Mouse (Mus musculus) thymus, postnatal 4 days (tissue): ENCODE results near the gene Lrrc57.

Experiments
- DNase-seq: peaks from one replicate; pipeline ENCODE4 v3.0.0; 2021

Lrrc57 gene

DNA sequence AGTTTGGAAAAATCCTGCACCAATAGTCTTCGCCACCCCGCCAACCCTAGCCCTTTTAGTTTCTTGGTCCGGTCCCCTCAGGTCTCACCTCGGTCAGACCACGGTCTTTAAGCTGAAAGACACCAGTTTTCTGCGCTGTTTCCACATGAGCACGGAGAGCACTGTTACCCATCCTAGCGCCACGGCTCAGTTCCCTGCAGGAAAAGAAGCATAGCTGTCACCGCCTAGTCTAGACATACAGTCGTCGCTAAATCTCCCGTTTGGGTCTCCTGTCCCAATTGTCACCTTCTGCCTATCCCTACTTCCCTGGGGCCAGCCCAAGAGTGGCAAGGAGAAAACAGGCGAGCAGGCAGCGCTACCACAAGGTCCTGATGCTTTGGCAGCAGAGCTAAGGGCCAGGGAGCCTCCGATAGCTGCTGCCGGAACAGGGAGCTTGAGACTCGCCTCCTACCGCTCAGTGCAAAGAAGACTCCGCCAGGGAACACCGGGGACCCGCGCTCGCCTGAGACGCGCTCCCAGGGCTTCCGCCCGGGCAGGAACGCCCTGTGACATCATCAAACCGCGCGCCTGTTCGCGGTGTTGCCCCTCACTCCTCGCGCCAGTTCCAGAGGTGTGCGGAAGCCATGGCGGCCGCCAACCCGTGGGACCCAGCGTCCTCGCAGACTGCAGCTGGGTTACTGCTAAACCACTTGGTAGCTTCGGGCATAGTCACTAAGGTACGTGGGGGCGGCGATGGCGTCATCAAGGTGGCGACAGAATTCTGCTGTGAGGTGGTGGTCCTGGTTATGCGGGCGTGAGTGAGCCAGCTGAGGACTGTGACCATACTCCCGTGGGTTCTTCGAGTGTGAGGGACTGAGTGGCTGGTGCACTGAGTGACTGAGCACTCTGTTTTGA, at the start of gene Lrrc57, which contains the start of gene Haus2:
TSS of gene Lrrc57 (minus strand) at position 691 of the 894 bp plus-strand sequence.
TSS of gene Haus2 (plus strand) at position 554 of the 894 bp plus-strand sequence.
- DNase-seq, result peak; percentile 98

DNA sequence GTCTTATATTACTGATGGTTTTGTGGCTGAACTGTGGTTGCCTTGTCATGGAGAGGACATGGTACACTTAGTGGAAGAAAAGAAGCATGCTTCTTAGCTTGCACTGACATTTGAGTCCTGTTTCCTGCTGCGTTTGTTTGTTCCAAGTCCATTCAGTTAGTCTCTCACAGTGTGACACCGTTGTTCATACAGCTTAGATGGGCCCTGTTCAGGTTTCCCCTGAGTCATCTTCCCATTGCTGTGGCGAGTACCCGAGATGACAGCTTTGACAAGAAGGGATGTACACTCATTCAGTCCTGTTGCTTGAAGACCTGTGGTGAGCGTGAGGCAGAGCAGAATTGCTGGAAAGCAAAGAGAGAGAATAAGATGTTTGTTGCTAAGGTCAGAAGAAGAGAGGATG, 49.2 kb upstream of the Lrrc57 start:
- DNase-seq, result no peak

DNA sequence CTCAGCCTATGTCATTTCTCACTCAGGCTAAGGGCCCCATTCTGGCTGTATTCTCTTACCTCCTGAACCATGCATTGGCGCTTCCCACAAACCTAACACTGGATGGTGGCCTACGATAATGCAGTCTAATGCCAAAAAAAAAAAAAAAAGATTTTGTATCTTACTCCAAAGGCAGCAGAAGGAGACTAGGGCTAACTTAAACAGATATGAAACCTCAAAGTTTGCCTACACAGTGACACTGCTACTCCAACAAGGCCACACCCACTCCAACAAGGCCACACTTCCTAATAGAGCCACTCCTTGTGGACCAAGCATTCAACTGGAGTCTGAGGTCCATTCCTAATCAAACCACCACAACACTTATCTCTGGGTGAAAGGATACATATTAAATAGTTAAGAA, 47.4 kb upstream of the Lrrc57 start:
- no peak for DNase-seq

DNA sequence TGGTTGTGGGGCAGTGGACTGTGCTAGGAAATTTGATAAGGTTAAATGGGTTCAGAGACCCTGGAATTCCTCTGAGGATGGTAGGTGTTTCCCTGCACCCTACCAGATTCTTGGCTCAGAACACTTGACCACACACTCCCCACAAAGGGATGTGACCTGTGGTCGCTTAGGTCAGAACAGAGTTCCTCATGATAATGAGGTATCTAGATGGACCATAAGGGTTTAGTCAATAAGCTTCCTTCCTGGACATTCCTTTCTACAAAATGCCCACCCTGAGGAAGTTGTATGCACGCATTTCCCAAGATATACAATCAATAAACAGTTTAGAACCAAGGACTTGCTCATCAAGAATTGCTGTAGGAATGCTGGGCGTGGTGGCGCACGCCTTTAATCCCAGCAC, 46.6 kb upstream of the Lrrc57 start:
- DNase-seq, result no peak

DNA sequence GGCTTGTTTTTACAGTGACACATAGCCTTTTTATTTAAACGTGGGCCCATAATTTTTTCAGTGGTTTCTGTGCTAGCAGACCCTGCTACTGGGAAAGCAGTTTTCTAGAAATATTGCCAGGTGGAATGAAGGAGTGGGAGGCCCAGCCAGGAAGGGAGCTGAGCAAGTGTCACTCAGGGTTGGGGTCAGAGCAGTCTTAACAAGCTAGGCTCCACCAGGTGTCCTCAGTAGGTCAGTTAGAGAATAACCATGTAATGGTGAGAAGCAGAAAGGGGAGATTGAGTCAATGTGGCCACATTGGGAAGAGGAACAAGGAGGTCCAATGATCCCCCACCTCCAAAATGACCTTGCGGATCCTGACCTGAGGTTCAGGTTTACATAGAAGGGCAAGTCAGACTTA, 45.4 kb upstream of the Lrrc57 start:
- no peak for DNase-seq

DNA sequence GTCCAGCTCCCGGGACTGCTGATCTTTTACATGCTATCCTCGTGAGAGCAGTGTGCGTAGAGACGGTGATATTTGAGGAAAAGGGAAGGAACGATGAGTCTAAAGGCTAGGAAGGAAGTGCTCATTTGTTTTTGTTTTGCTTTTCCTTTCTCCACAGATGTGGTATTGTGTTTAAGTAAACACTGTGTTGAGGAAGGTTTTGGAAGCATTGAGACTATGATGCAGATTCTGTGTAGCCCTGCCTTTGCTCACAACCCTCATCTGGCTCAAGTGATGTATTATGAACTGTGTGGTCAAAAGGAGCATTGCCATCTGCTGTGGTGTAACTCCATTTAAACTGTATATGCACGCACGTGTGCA, 43.6 kb upstream of the Lrrc57 start:
- DNase-seq, result no peak

DNA sequence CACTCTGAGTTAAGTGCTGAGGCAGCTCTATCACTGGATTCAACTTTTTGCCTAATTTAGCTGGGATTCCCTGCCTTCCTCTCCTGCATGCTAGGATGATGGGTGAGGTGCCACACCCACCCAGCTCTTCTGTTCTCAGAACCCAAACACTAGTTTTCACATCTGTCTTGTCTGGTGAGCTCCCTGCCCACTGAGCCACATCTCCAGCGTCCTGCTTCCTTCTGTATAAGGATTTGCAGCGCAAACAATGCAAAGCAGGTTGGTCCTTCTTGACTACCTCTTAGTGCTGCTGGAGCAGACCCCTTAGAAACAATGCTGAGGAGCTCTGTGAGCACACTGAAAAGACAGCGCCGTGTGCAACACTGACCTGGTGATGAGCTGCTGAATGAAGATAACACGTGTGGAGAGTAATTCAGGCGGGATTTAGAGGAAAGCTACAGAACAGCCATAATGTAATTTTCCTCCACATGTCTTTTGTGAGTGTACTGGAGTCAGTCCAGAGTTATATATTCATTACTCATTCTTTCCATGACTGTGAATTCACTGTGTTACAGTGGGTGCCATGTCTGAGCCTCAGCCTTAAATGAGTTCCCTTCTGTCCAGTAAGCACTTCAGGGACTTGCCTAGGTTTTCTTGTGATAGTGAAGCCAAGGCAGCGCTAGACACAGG, 43.1 kb upstream of the Lrrc57 start:
- no peak for DNase-seq

DNA sequence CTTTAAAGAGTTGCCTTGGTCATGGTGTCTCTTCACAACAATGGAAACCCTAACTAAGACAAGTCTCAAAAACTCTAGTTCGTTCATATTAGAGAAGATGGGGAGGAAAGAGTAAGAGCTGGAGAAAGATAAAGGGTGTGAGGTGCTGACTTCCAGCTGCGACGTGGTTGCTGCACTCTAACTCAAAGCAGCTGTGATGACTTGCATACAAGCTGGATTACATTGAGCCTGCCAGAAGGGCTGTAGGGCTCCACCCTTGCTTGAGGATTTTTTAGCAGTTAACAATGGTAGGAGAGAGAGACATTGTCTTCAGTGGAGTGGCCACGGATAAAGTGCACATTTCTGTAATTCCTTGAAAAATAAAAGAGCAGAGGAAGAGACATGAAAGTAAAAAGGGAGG, 37.5 kb upstream of the Lrrc57 start:
- DNase-seq, result no peak

DNA sequence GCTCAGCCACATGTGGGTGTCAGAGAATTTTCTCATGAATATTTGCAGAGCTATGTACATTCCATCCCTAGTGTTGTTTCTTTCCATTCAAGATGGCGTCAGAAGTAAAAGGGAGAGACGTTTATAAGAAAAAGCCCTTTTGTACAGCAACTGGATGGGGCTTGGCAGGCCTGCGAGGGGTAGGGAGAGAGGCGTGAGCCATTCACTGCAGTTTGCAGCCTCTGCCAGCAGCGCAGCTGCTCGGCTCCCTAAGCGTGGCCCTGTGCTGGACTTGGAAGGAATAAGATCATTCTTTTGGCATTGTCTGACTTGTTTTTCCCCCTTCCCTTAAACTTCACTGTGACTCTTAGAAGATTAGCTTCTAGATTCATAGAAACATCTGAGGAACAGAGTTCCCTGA, 34.5 kb upstream of the Lrrc57 start:
- no peak for DNase-seq

DNA sequence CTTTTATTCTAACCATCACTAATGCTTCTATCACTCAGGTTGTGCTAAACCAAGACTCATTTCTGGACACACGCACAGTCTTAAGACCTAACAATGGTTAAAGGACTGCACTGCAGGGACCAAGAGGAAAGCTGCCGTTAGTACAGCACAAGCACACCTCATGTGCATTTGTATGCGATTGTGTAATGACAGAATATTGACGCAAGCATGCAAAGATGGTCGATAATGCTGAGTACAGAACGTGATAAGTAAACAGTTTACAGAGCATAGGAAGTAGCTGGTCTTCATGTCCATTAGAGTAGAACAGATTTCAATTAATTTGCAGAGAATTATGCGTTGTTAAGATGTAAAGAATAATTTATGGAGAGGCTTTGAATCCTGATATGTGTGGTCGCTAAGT, 31.5 kb upstream of the Lrrc57 start:
- no peak for DNase-seq

DNA sequence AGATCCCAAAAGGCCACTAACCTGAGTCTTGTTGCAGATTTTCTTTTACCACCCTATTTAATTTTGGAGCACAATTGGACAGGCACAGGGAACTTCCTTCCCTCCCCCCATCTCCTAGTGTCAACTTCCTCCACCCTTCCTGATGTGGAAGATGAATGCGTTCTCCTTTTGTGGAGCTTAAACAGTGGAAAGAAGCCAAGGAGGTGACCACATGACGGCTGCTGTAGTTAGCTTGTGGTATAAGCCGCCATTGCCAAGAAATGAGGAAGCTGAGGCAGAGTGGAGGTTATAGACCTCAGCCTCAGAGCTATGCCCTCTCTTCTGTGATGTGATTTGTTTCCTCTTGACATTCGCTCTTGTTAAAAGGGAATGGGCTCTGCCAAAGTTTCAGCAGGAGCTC, 22.6 kb upstream of the Lrrc57 start:
- DNase-seq, result no peak

DNA sequence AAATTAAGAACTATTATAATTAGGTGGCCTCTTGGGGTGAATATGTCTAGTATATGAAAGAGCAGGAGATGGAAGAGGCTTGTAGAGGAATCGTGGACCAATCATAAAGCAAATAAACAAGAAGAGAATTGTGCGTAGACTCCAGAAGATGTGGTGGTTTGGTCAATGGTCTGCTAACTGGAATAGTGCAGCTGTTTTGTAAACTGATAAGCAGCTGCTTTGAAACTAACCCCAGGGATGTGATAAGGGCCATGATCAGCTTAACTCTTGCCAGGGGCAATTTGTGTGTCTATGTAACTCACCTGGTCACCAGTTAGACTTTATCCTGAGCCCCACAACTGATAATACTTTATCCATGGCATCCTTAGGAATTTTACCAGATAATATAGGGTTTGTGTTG, 22.2 kb upstream of the Lrrc57 start:
- DNase-seq, result no peak

DNA sequence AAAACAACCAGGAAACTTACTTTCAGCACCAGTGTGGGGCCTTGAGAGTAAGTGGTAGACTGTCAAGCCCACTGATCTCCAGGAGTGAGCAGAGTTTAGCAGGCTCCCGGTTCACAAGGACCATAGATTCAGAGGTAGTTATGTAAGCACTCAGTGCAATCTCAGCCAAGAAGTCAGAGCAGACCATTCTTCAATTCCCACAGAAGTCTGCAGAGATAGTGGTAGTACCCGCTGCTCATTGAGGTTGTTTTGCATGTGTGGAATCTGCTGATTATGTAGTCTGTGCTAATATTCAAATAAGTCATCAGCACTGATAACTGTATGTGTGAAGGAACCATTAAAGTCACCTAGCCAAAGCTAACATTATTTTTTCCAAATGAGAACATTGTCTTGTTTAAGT, 21.3 kb upstream of the Lrrc57 start:
- no peak for DNase-seq

DNA sequence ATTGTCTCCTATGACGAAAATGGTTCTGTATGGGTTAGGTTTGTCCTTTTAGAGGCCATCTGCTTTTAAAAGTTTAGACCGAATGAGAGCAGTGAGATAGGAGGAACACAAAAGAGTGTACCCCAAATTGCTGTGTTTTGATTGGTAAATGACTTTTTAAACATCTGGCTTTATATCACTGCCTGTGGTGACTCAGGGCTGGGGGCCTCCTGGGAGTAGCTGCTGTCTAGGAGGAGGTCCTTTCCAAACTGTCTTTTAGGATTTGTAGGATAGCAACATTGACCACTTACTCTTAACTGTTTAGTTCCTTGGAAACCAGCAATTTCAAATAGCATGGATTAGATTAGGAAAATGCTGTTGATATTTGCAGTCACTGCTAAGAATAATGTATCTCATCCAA, 20.9 kb upstream of the Lrrc57 start:
- no peak for DNase-seq

DNA sequence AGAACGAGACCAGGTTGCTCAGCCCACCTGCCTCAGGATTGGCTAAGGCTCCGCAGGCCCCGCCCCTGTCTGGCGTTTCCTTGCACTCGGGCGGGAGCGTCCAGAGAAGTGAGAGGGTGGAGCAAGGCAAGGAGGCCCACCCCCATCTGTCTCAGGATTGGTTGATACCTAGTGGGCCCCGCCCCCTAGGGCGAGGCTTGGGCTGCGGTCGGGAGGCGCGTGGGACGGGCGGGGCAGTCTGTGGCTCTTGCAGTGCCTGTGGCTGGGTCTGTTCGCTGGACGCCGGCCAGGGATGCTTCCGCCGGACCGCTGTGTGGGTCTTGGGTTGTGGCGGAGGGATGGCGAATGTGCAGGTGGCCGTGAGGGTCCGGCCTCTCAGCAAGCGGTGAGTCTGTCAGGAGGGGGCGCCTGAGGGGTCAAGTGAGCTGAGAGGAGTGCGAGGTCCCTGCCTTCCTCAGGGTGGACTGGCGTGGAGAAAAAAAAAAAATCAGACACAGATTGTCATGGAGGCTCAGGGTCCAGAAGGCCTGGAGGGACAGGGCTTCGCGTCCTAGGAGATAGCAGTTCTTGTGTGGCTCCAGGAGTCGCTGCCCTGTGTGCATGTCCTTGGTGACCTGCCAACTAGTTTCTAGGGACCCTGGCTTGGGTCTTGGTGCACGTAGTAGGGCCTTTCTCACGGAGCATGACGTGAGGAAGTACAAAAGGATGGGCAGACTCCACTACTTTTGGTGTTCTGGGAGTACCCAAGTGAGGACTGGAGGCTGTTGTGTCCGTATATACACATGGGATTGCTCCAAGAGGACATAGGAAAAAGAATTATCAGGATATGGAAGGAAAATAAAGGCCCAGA, 19.8 kb upstream of the Lrrc57 start, which contains the start of gene Stard9:
TSS of gene Stard9 (plus strand) at position 236 of the 850 bp plus-strand sequence.
- peak; percentile 98 for DNase-seq

DNA sequence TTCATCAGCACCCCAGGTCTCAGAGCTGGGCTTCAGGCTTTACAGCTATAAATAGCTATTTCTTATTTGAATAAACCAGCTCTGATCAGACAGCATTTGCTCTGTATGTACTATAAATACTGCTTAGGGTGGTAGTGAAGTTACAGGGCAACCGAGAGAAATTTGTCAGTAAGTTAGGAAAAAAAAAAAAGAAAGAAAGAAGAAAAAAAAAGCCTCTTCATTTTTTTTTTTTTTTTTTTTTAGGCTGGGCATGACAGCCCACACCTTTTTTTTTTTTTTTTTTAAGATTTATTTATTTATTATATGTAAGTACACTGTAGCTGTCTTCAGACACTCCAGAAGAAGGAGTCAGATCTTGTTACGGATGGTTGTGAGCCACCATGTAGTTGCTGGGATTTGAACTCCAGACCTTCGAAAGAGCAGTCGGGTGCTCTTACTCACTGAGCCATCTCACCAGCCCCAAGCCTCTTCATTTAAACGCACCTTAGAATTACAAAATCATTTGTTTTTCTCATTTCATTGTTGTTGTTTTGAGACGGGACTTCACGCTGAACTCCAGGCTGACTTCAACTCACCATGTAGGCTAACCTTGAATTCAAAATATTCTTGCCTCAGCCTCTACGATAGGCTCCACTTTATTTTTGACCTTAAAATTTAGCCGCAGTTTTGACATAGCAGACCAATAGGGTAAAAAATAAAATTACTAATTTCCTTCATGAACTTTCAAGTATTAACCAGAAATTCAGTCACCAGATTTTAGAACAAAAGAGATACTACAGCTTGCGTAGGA, 19.0 kb upstream of the Lrrc57 start:
- DNase-seq, result no peak

DNA sequence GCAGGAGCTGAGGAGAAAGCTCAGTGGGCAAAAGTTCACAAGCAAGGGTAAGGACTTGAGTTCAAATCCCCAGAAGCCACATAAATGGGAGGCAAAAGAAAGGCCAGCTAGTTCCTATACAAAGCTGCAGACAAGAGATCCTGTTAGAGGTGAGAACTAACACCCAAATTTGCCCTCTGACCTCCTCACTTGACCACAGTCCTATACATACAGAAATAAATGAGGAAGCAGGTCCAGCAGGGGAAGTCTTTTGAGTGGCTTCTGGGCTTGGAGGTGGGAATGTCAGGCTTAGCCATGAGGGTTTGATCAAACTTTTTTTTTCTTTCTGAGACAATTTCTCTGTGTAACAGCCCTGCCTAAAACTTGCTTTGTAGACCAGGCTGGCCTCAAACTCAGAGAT, 13.6 kb upstream of the Lrrc57 start:
- no peak for DNase-seq

DNA sequence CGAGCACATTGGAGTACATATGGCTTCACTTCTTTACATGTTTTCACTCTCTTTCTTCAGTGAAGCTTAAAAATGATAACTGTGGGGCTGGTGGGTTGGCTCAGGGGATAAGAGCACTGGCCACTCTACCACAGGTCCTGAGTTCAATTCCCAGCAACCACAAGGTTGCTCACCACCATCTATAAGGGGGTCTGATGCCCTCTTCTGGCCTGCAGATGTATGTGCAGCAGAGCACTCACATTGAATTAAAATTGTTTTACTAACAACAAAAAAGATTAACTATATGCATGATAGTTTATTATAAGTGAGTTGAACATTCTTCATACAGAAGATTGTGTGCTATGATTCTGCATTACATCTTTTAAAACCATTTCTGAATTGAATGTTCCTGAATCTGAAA, 10.2 kb upstream of the Lrrc57 start:
- no peak for DNase-seq

DNA sequence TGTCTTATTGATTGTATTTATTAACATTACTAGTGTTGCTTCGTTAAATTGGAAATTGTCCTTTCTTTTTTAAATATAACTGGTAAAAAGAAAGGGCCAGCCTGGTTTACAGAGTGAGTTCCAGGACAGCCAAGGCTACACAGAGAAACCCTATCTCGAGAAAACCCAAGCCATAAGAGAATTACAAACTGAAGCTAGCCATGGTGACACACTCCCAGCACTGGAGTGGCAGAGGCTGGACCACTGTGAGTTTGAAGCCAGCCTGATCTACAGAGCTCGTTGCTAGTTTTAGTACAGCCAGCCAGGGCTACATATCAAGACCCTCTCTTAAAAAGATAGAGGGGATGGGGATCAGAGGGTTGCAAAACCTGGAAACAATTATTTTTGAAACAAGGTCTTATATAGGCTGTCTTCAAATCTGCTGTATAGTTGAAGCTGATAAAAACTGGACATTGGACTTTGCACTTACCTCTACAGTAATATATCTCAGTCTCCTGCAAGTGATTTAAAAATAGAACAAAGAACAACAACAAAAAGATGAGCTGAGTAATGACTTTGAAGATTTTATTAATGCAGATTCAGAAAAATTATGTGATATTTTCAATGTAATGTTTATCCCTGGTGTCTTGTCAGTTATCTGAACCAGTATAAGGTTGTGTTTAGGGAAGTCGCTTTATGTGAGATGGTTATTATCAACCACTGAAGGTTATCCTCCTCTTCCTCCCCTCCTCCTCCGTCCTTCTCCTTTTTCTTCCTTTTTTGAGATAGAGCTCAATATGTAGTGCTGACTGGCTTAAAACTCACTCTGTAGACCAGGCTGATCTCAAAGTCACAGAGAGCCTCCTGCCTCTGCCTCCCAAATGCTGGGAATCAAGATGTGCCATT, 7.2 kb upstream of the Lrrc57 start:
- no peak for DNase-seq

DNA sequence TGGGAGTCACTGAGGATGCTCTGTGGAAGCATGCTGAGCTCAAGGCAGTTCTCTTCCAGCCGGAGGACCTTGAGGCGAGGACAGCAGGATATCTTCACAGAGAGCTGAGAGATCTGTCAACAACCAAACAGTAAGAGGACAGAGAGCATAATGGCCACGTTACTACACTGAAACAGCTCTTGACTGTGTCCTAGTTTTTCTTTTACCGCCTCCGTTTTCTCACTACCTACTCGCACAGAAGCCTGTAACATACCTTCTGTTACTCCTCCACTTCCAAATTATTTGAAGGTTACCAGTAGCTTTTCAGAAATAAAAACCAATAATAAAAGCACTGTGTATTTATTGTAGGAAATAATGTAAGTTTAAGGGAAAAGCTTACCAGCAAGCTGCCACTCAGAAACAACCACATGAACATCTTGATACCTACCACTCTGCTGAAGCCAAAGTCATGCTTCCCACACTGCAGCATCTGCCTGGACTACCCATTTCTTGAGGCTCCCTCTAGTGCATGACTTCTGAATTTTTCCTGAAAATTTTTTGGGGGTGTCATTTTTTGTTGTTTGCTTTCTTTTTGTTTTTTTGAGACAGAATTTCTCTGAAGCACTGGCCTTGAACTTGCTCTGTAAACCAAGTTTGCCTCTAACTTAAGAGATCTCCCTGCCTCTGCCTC, 3.2 kb downstream of the Lrrc57 start:
- DNase-seq, result peak; percentile 18

DNA sequence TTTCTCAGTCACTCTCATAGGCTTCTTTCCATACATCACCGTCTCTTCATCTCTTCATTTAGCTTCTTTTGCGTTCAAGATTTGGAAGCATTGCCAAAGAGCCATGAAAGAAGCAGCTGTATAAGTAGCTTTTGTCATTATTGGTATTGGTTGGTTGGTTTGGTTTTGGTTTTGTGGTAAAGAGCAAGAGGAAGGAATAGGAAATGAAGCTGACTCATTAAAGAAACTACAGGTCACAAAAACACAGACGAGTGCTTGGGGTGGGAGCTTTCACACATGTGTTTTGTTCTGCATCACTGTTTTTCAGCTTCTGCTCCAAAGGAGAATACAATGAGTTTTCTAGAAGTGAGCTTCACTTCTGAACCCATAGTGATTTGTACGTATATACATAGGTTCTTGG, 9.8 kb downstream of the Lrrc57 start:
- DNase-seq, result no peak
